In genomic region chr2:166933943-166934342, GRCm38 (mm10) we compare ENCODE assay signal across 12 mouse cellular contexts. TPM values are rescaled to one million over a fixed set of nuclear protein-coding genes. Genes with fewer than 3 reads are reported as not detected.
DNase-seq lines count a peak whose midpoint lies in the region.
"Had no signal": no experiment of that assay in that cellular context is flagged by ENCODE, and none has a peak within 500 bp of the region (broad histone marks: within the 10 kb centered on the region; RNA-seq: fewer than 3 reads in every experiment).

No protein-coding gene starts in this region.

- peak; percentile 46 for DNase-seq in adrenal gland, adult 2 months
- DNase-seq in adrenal gland, adult 18-20 months (ENCODE audit: low spot score in 2 of 2), result no peak
- peak; percentile 36 for DNase-seq in heart, adult 11 months
- DNase-seq in heart, postnatal 10 days, result no peak
- peak; percentile 27 for DNase-seq in telencephalon, adult 2 months (ENCODE audit: low read depth, low spot score)
- DNase-seq in gastrocnemius, postnatal 10 days, result no peak
- DNase-seq: adrenal gland, postnatal 10 days; adrenal gland, postnatal 25 days; B cell, adult 2 months; cerebellum, adult 11-12 months; cerebellum, adult 9-10 months; forebrain, postnatal 0 days had no signal

- intact Hi-C loops in heart, postnatal 10 days (cut with DNase I), result no loop called here

RNA-seq across cellular contexts. Expression of gene Cse1l, which starts 28.1 kb away (rescaled TPM):
- 10 to 100 TPM; 56.4 to 77.0 TPM for total RNA-seq in adrenal gland, adult 2 months (2021)
- polyA plus RNA-seq in adrenal gland, adult 2 months (2012; rRNA removed), result 8.9 and 12.6 TPM in 2 replicates
- total RNA-seq in adrenal gland, adult 18-20 months (2021), result 10 to 100 TPM; 58.7 to 71.4 TPM
- total RNA-seq in heart, postnatal 10 days (2021), result 10 to 100 TPM; 48.0 to 53.0 TPM
- 10 to 100 TPM; 52.2 to 52.4 TPM for total RNA-seq in gastrocnemius, postnatal 10 days (2021)

Comparison
In these comparisons a context has a peak if more than half of its experiments do, and no peak if none do; other contexts are left out.
1. DNase-seq: peak in adrenal gland, adult 2 months (single experiment), heart, adult 11 months (single experiment) and telencephalon, adult 2 months (single experiment); none in adrenal gland, adult 18-20 months (0 of 2), heart, postnatal 10 days (0 of 2) and gastrocnemius, postnatal 10 days (single experiment).